Mouse (Mus musculus): ENCODE measurements around the gene D7Ertd443e.

- TF ChIP-seq GABPA (IDR thresholded peaks at IDR 0.05; ENCODE audit: insufficient replicate concordance, low read depth, low read length) (no peak), POLR2A (IDR thresholded peaks at IDR 0.05; ENCODE audit: low read depth, low read length) (no peak), SMC3 (IDR thresholded peaks at IDR 0.05; ENCODE audit: low read depth, low read length) (no peak)
Observed at GRCm38 (mm10) chr7:134362257-134362870, 23.1 kb downstream of the D7Ertd443e start.

Data from CH12.LX (cell line).